Mouse (Mus musculus) left cerebral cortex, adult 2 months (tissue): ENCODE measurements around the gene Astn2. TPM values are rescaled to one million over a fixed set of nuclear protein-coding genes. Genes with fewer than 3 reads are reported as not detected.

Experiments
- DNase-seq, 2 experiments: peaks; one replicate each; pipeline ENCODE4 v3.0.0; 2021 to 2022; ENCODE audit warnings: low spot score in 2 of 2, mixed read lengths in 1 of 2; ENCODE audit errors: extremely low spot score in 1 of 2
- H3K27ac ChIP-seq: fragments of 200-600 bp; 2 replicates; pipeline ENCODE4 v1.8.1; 2022
- H3K4me3 ChIP-seq: fragments of 200-600 bp; 2 replicates; pipeline ENCODE4 v1.8.1; 2022
- CTCF ChIP-seq: fragments of 200-600 bp; IDR thresholded peaks from 2 replicates; pipeline ENCODE4 v1.8.1; 2022; ENCODE audit warnings: antibody characterized with exemption, mild to moderate bottlenecking, moderate library complexity
- intact Hi-C: fragments of 180-260 bp; cut with DNase I; formaldehyde crosslinking; loops from one replicate; pipeline ENCODE4 v1.15.1; 2025
- total RNA-seq, 2 experiments: library from RNA; stranded (reverse); gene quantifications; 2 replicates each; pipeline ENCODE4 v1.2.3; 2021

The Astn2 gene
- total RNA-seq, 2 experiments from 2014 or later = 38.3 to 40.3 TPM

DNA sequence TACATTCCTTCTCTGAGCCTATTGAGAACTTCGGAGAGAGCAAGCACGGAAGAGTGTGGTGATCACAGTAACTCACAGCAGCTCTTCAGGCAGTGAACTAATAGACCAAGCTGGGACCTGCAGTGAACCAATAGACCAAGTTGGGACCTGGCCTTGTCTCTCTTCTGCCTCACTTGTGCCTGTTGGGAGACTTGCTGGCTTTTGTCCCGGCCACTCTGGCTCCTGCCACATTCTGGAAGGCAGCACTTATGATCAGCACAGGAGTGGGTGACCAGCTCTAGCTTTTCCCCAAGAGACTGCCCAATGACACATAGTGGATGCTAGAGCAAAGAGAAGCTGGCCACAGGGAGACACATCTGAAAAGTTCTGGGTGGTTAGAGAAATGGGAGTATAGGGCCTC is 597.1 kb downstream of the Astn2 start:
- intact Hi-C loops = no loop called here
- DNase-seq = no peak
- Histone ChIP-seq H3K4me3 (no peak overlapping the region), H3K27ac (no peak overlapping the region)
- no peak for TF ChIP-seq CTCF

DNA sequence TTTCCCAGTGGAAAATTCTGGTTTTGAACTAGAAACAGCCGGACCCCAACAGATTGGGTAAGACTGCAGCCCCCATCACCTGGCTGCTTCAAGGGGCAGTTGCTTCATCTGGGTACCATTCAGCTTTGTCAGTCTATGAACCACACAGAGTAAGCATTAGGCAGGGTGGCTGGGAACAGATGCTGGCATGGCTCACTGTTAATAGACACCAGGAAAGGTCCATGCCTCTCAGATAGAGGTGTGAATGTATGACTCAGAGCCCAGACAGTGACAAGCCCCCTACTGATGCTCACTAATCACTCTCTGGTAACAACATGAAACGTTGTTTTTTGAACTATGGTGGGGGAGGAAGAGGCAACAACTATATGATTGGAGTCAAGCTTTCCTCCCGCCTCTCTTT is 603.2 kb downstream of the Astn2 start:
- DNase-seq = no peak
- intact Hi-C loops = no loop called here
- no peak overlapping the region for H3K4me3 ChIP-seq
- TF ChIP-seq CTCF = no peak
- H3K27ac ChIP-seq = no peak overlapping the region

DNA sequence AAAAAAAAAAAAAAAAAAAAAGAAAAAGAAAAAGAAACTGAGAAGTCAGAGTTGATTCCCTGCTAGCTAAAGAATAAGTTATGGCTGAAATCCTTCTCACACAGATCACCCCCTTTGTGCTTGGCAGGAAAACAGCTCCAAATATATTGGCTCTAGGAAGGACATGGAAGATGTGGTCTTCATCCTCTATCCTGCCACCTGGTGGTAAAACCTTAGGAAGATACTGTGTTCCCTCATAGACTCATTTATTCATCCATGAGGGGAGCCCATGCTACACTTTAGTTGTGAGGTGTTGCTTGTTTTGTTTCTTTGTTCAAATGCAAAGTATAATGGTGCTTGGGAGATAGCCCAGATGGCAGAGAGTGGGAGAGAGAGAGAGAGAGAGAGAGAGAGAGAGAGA is 613.4 kb downstream of the Astn2 start:
- no peak overlapping the region for H3K27ac ChIP-seq
- peak; percentile 45 for TF ChIP-seq CTCF
- no peak overlapping the region for H3K4me3 ChIP-seq
- intact Hi-C loops = loop anchor here (2.0 kb wide), 1 partner anchor 136 kb away; no protein-coding TSS in a partner anchor
- DNase-seq = no peak

DNA sequence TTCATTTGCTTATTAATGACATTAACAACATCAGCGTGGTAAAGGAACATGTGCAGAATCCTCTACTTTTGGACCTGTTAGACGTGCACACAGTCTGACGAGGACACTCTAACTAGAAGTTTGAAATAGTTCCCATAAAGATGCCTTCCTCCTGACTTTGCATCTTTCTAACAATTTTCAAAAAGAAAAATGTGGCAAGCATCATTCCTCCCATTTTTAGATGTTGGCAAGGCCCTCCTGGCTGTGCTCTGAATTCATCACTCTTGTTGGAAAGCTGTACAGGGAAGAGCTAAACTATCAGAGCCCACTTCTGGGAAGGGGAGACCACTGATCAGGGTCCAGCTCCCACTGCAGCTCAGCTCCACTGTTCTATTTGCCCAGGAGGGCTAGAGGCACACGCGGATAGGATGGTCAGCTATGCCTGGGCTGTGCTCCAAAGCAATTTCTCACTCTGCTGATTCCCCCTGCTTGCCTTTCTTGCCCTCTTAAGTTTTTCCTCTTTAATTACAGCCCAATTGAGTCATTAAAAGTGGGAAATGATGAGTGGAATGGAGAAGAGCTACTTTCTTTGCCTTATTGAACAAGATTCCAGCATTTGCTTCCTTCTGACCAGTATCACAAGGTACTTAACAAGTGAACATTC is 630.9 kb downstream of the Astn2 start:
- no peak for TF ChIP-seq CTCF
- intact Hi-C loops = no loop called here
- no peak for DNase-seq
- no peak overlapping the region; the same call in 1 of the 2 replicates for H3K27ac ChIP-seq
- no peak overlapping the region for H3K4me3 ChIP-seq

DNA sequence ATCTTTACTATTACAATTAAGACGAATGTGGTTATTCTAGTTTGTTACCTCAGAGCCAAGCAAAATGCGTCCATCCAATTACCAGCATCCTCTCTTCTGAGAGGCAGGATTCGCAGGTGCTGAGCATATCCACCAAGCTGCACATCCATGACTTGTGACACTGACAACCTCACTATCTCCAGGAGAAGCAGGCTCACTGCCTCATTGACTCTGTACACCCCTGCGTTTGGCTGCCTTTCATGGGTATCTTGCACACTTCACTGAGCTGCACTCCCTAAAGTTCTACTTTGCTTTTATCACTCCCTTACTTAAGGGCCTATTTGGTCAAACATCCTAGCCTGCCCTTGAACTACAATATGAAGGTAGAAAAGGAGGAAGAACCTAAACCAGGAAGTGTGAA is 633.5 kb downstream of the Astn2 start:
- no peak for TF ChIP-seq CTCF
- Histone ChIP-seq H3K27ac (no peak overlapping the region), H3K4me3 (no peak overlapping the region)
- intact Hi-C loops = no loop called here
- DNase-seq = no peak

DNA sequence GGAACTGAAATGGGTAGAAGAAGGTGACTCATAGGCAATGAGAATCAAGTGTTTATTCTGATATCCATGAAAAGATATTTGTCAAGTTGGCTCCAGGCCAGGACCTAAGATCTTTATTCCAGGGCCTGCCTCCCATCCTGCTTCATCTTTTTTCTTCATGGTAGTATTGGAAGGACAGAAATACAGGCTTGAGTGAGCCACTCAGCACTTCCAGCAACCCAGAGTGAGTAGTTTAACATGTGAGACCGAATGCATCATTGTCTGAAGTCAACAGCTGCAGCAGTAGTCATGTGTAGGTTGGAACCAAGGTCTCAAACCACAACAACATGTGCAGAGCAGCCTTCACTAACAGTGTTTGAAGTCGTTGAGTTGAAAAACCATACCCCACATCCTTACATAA is 636.5 kb downstream of the Astn2 start:
- DNase-seq = no peak
- no peak for TF ChIP-seq CTCF
- Histone ChIP-seq H3K4me3 (no peak overlapping the region), H3K27ac (peak overlapping the region; percentile 26; the same call in 1 of the 2 replicates)
- intact Hi-C loops = loop anchor here (5.0 to 10.0 kb wide), 2 partner anchors 71 to 207 kb away; no protein-coding TSS in a partner anchor

DNA sequence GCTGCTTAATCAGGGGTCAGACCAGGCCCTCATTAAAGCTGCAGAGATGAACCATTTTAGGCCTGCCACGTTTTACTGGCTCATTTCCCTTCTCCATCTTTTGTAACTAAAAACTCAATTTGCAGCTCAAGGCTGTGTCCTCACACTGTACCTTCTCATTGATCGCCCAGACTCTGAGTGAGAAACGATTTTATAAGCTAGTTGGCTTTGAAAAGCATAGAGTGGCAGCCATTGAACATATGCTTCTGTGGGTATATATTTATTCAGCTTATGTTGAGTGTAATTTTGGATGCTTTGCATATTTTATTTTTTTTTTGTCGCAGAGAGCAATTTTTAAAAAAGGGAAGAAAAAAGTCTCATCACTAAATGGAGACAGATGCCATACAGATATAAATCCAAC is 637.0 kb downstream of the Astn2 start:
- no peak for DNase-seq
- no peak for TF ChIP-seq CTCF
- intact Hi-C loops = loop anchor here (5.0 to 10.0 kb wide), 2 partner anchors 70 to 207 kb away; no protein-coding TSS in a partner anchor
- no peak overlapping the region for H3K4me3 ChIP-seq
- peak overlapping the region; percentile 20; the same call in 1 of the 2 replicates for H3K27ac ChIP-seq

DNA sequence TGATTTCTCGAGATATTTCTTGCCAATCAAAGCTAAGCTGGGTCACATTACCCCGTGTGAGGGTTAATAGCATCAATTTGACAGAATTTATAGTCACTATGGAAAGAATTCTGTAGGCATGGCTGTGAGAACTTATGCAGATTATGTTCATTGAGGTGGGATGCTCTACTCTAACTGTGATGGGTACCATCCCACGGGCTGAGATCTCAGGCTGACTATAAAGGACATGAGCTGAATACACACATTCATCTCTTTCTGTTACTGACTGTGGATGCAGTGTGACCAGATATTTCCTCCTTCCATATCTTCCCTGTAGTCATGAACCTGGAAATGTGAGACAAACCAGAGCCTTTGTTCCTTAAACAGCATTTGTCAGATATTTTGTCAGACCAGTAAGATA is 639.1 kb downstream of the Astn2 start:
- no peak overlapping the region for H3K4me3 ChIP-seq
- no peak overlapping the region for H3K27ac ChIP-seq
- TF ChIP-seq CTCF = no peak
- DNase-seq = no peak
- intact Hi-C loops = loop anchor here (5.0 to 10.0 kb wide), 2 partner anchors 68 to 209 kb away; no protein-coding TSS in a partner anchor

DNA sequence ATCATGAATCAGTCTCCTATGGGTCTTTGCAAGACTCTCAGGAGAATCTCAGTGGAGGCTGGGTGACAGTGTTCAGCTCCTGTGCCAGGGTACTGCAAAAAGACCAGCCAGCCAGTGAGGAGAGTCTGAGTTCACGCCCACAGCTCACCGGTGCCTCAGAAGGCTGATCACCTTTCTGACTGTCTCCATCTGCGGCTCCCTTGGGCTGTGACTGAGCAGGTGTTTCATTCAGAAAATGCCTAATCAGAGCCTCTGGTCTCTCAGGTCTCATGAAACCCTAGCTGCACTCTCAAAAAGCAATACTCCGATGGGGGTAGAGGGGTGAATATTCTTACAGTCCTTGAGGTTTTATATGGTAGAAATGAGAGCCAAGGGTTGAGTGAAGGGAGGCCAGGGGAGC is 640.1 kb downstream of the Astn2 start:
- no peak for DNase-seq
- TF ChIP-seq CTCF = no peak
- Histone ChIP-seq H3K27ac (no peak overlapping the region), H3K4me3 (no peak overlapping the region)
- intact Hi-C loops = loop anchor here (10.0 kb wide), 1 partner anchor 211 kb away; no protein-coding TSS in a partner anchor

DNA sequence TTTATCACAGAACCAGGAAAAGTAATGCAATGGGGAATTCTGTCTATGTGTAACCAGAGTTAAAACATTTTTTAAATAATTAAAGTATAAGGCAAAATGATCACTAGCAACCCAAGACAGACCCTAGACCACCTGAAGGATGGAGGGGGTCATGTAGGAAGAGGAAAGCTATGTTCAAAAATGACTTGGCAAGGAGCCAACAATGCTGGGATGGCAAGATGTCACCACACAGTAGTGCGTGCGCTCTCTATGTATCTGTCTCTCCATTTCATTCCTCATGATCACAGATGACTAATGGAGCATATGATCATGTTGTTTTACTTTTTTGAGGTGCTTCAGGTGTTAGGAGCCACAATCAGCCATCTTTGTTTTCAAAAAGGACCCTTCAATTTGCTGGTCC is 640.6 kb downstream of the Astn2 start:
- Histone ChIP-seq H3K27ac (no peak overlapping the region), H3K4me3 (no peak overlapping the region)
- intact Hi-C loops = loop anchor here (10.0 kb wide), 1 partner anchor 211 kb away; no protein-coding TSS in a partner anchor
- TF ChIP-seq CTCF = no peak
- no peak for DNase-seq

DNA sequence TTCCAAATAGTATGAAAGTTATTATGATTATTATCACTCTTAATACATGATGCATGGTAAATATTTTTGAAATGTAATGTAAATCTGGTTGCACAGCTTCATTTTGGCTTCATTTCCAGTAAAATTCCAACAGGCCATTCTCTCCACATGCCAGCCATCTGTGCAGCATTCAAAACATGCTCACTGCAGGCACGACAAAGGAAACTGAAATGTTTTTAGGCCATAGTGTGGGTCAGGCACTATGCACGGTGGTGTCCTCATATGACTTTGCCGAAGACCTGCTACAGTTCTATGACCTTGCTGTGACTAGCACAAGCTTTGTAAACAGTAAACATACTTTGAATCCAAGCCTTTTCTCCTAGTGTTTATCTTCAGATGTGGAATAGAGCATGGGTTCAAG is 642.3 kb downstream of the Astn2 start:
- H3K27ac ChIP-seq = no peak overlapping the region
- intact Hi-C loops = loop anchor here (10.0 kb wide), 1 partner anchor 213 kb away; no protein-coding TSS in a partner anchor
- no peak for DNase-seq
- no peak for TF ChIP-seq CTCF
- no peak overlapping the region for H3K4me3 ChIP-seq

DNA sequence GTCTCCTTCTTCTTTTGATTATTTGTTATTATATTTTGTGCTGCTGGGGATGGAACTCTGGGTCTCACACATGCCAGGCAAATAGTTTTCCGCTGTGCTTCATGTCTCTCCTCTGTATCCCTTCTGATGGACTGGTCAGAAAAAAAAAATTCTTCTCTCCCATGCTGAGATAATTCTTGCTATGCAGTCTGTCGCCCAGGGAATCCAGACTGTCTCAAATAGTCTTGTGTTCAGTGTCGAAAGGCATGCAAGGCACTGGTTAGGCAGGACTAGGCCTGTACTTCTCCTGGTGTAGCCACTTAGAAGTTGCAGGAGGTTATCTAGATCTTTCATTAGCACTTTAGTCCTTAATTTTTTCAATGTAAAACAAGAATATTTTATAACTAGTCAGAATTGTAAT is 642.8 kb downstream of the Astn2 start:
- H3K4me3 ChIP-seq = no peak overlapping the region
- no peak overlapping the region for H3K27ac ChIP-seq
- intact Hi-C loops = loop anchor here (10.0 kb wide), 1 partner anchor 213 kb away; no protein-coding TSS in a partner anchor
- no peak for DNase-seq
- no peak for TF ChIP-seq CTCF

DNA sequence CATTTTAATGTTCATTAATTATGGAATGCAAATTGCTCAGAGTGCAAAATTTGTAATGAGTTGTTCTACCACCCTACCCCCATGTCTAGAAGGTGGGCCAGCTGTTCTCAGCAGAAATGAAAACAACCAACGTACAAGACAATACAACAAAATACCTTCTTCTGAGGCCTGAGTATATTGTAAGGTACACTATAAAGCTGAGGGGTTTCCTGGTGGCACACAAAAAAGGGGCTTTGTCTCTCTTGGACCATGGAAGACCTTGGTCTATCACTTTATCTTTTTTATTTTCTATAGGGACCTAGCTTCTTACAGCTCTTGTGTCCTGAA is 645.6 kb downstream of the Astn2 start:
- no peak overlapping the region for H3K27ac ChIP-seq
- intact Hi-C loops = no loop called here
- H3K4me3 ChIP-seq = no peak overlapping the region
- no peak for TF ChIP-seq CTCF
- no peak for DNase-seq
